Mouse (Mus musculus) fibroblast of lung, adult 2 months (primary cell): ENCODE data around the gene Slitrk4.

ENCODE experiments used
- DNase-seq: peaks from one replicate; pipeline ENCODE4 v3.0.0-alpha.2; 2011; ENCODE audit warnings: low read depth

Gene Slitrk4

DNA sequence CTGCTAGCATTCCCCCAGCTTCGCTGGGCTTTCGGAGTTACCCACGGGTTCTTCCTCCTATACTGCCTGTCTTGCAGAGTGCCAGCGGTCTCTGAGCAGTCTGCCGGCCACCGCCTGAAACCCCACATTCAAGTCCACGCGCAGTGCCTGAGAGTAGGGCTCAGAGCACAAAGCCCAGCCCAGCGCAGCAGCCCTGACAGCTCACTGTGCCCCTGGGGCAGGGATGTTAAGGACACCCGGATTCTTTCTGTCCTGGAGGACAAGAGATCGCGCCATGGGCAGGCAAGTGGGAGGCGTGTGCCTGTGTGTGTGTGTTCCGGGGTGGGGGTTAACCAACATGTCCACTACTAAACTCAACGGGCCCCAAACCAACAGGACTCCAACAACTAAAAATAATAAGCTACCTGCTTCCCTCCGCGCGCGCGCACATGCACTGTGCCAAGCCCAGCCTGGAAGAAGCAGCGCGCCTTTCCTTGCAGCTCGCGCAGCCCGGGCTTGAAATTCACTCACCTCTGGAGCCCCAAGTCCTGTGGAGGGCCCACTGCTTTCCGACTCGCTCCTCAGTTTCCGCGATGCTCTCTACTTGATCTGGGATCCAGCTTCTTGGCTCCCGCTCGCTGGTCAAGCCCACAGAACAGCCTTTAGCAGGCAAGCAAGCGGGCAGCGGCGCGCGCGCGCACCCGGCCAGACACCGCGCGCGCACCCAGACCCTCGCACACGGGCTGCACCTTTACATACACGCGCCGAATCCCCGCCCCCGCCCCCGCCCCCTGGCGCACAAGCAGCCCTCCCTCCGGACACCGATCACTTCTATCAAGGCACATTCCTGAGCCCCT lies at the start of gene Slitrk4:
Gene Slitrk4, minus strand, starts transcription at position 707 of the 836 bp plus-strand sequence.
- no peak for DNase-seq

DNA sequence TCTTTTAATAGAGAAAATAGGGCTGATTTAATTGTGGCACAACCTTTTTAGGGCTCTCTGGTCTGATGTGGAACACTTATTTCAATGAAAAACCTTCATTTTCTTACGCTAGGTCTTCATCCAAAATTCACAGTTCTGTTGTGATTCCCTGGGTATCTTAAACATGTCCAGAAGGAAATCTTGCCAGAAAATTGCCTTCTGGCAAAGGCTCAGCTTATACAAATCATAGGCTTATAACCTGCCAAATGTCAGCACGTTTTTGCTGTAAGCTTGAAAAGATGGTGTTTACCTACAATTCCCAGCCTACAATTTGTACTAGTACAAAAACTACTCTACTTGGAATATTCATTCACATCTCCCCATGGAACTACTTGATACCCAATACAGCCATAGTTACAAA lies 42.7 kb upstream of the Slitrk4 start:
- DNase-seq, result no peak

DNA sequence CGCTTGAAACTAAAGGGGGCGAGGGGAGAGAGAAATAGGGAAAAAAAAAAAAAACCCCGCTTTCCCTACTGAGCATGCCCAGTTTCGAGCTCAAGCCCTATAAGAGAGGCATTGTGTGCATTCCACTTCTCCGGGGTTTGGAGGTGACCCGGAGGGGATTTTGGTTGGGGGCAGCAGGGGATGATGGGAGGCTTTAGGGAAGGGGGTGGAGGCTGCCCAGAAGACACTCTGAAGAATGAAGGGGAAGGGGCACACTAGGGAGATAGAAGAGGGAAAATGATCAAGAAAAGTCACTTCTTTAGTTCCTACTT lies 1.1 kb upstream of the Slitrk4 start:
- no peak for DNase-seq

DNA sequence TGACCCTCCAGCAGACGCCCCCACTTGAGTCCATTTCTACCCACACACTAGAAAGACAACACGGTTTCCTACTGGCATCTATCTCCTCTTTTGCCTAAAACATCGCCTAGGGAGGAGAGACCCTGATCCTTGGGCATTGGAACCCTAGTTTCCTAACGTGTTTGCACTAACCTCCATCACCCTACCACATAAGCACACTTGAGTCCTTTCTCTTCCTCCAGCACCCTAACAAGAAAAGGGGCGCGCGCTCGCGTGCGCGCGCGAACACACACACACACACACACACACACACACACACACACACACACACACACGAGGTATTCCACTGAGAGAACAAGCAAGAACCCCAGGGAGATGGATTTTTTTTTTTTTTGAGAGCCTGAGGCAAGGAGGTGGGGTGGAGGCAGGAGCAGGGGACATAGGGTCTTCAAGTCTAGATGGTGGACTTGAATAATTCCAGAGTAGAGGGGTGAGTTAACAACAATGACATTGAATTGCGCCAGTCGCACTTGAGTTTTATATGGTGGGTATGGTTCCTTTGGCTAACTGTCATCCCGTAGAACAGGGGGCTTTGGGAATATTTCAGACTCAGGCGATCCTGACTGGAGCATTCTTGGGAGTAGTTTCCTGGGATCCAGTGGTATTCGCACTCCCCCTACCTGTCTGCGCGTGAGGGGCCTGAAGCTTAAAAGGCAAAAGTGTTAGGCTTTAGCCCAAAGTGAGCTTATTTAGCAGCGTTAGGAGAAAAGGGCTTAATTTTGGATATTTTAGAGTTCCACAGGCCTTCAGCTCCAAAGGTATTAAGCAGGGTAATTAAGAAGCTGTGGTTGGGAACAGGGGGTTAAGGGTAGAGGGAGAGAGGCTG lies 562 bp upstream of the Slitrk4 start:
- DNase-seq, result no peak

DNA sequence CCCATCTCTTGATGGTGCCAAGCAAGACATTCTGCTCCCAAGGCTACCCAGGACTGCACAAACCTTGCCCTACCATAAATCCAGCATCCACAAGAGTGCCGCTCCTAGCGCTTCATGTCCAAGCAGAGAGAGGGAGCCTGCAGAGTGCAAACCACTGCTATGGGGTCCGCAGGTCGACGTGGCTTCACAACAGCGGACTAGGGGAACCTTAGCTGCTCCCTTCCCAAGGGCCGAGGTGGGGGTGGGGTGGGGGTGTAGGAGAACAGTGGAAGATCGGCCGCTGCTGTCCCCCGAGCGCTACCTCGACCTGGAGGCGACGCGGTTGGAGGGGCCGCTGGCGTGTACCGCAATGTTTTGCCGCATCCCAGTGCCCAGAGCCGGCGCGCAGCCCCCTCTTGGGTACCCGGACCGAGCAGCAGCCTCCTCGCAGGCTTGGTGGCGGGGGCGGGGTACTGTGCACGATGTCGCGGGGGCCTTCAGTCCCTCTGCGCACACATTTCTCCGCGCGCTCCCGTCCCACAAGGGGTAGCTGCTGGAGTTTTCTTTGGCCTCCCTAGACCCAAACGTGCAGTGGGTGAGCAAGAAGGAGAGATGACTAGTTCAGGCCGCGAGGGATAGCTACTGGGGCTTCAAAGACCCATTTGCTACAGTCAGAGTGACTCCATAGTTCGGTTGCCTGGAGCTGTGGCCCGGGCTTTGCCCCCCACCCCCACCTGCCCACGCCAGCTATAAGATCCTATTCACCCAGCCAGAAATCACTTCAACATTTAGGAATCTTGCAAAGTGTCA lies 1.1 kb downstream of the Slitrk4 start:
- DNase-seq, result no peak

DNA sequence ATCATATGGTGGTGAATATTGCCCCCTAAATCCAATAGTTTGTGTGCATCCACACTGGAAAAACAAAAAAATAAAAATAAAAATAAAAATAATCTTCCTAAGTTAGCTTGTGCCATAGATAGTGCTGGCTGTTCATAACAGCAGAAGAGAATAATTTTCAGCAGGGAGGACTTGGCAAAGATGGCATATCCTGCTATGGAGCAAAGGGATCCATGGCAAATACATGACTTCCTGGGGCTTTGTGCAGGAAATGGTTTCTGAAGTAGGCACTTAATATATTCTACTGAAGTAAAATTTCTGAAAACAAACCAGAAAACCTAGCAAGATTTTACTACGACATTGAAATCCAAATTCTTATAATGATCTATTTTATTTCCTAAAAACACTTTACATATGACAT lies 13.3 kb downstream of the Slitrk4 start:
- DNase-seq, result no peak
